26 mouse cellular contexts compared by ENCODE assay signal in the genomic region with DNA sequence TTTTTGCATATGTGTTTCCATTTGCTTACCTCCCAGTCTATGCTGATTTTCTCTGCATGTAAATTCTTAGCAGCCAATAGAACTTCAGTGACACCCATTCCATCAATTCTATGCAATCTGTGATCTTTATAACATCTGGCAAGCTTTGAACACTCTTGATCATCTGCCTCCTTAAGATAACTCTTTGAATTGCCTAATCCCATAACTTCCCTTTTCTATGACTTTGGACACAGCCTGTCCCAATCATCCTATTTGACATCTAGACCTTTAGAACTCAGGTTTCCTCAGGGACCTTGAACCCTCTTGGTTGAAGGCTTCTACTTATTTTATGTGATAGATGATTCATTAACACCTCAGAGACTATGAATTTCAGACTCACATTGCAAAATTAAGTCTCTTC.
"Had no signal": no experiment of that assay in that cellular context is flagged by ENCODE, and none has a peak within 500 bp of the region (broad histone marks: within the 10 kb centered on the region; RNA-seq: fewer than 3 reads in every experiment).

No protein-coding gene starts in this region.

- H3K27ac ChIP-seq: gastrocnemius, adult 2 months; heart, adult 2 months; heart, embryonic 13.5 days; heart, embryonic 15.5 days; hindbrain, embryonic 13.5 days; hindbrain, embryonic 15.5 days; hindbrain, postnatal 0 days; kidney, embryonic 15.5 days; kidney, postnatal 0 days; left cerebral cortex, adult 2 months; limb, embryonic 10.5 days; limb, embryonic 12.5 days had no signal

- H3K36me3 ChIP-seq: heart, embryonic 13.5 days; heart, embryonic 15.5 days; hindbrain, embryonic 13.5 days; hindbrain, embryonic 15.5 days; kidney, embryonic 15.5 days; limb, embryonic 10.5 days; limb, embryonic 12.5 days had no signal

- H3K27me3 ChIP-seq: heart, embryonic 13.5 days; heart, embryonic 15.5 days; hindbrain, embryonic 13.5 days; hindbrain, embryonic 15.5 days; kidney, embryonic 15.5 days; limb, embryonic 12.5 days had no signal

- H3K4me1 ChIP-seq: heart, embryonic 13.5 days; heart, embryonic 15.5 days; hindbrain, embryonic 13.5 days; hindbrain, embryonic 15.5 days; kidney, embryonic 15.5 days; limb, embryonic 10.5 days; limb, embryonic 12.5 days had no signal

- H3K9ac ChIP-seq: heart, embryonic 13.5 days; heart, embryonic 15.5 days; hindbrain, embryonic 13.5 days; hindbrain, embryonic 15.5 days; kidney, embryonic 15.5 days; limb, embryonic 12.5 days had no signal

- H3K9me3 ChIP-seq: heart, embryonic 13.5 days; heart, embryonic 15.5 days; hindbrain, embryonic 13.5 days; hindbrain, embryonic 15.5 days; kidney, embryonic 15.5 days; limb, embryonic 10.5 days; limb, embryonic 12.5 days had no signal

- ATAC-seq: hindbrain, postnatal 0 days; intestine, embryonic 16.5 days had no signal

- H3K4me3 ChIP-seq: gastrocnemius, adult 2 months; heart, adult 2 months; heart, embryonic 13.5 days; heart, embryonic 15.5 days; hindbrain, embryonic 13.5 days; hindbrain, embryonic 15.5 days; kidney, embryonic 15.5 days; left cerebral cortex, adult 2 months; limb, embryonic 10.5 days; limb, embryonic 12.5 days had no signal

- DNase-seq: gastrocnemius, adult 2 months; gastrocnemius, postnatal 10 days; gastrocnemius, postnatal 25 days; heart, adult 11 months; heart, adult 2 months; heart, postnatal 14 days; heart, postnatal 36 days; kidney, adult 11 months; kidney, adult 2 months; kidney, adult 9 months; kidney, postnatal 14 days; kidney, postnatal 36 days; layer of hippocampus, adult 9-11 months; layer of hippocampus, postnatal 36 days; liver had no signal
